Mouse (Mus musculus) hindbrain, embryonic 13.5 days (tissue): ENCODE measurements around the gene Otol1. TPM values are rescaled to one million over a fixed set of nuclear protein-coding genes. Genes with fewer than 3 reads are reported as not detected.

Source experiments
- ATAC-seq: fragments of 200-750 bp; cut with Nextera tagmentation; 2 replicates; pipeline ENCODE4 v1.8.0; 2017; ENCODE audit warnings: moderate TSS enrichment; ENCODE audit not compliant: low FRiP score
- H3K27ac ChIP-seq: fragments of 300-500 bp; sonication (generic); 2 replicates; pipeline ENCODE4 v1.5.1; 2015; ENCODE audit warnings: inconsistent platforms, mild to moderate bottlenecking, moderate library complexity
- H3K27me3 ChIP-seq: fragments of 300-500 bp; sonication (generic); 2 replicates; pipeline ENCODE4 v1.6.1; 2015; ENCODE audit warnings: mild to moderate bottlenecking, inconsistent platforms
- H3K36me3 ChIP-seq: fragments of 300-500 bp; sonication (generic); 2 replicates; pipeline ENCODE4 v1.6.1; 2015; ENCODE audit warnings: mild to moderate bottlenecking, inconsistent platforms
- H3K4me1 ChIP-seq: fragments of 300-500 bp; sonication (generic); replicated peaks from 2 replicates; pipeline ENCODE4 v1.6.1; 2015; ENCODE audit warnings: inconsistent platforms
- H3K4me2 ChIP-seq: fragments of 300-500 bp; sonication (generic); 2 replicates; pipeline ENCODE4 v1.6.1; 2015; ENCODE audit warnings: inconsistent platforms, mild to moderate bottlenecking, moderate library complexity
- H3K4me3 ChIP-seq: fragments of 300-500 bp; sonication (generic); 2 replicates; pipeline ENCODE4 v1.5.1; 2015; ENCODE audit warnings: mild to moderate bottlenecking, inconsistent platforms
- H3K9ac ChIP-seq: fragments of 300-500 bp; sonication (generic); 2 replicates; pipeline ENCODE4 v1.6.1; 2015; ENCODE audit warnings: mild to moderate bottlenecking, inconsistent platforms
- H3K9me3 ChIP-seq: fragments of 300-500 bp; sonication (generic); 2 replicates; pipeline ENCODE4 v1.6.1; 2016; ENCODE audit warnings: inconsistent platforms
- WGBS: fragments of 180-500 bp; shearing (Covaris S2); methylation state at CpG from one replicate; pipeline ENCODE4 v1.1.7; 2015; 5-methylcytosine and 5-hydroxymethylcytosine counted together
- polyA plus RNA-seq: library from polyadenylated mRNA; unstranded; fragments of >200 nt; fragmentation: Nextera tagmentation; extraction: Ambion mirVana; gene quantifications from 2 replicates; pipeline ENCODE4 v1.2.1, GENCODE M21; 2015

The Otol1 gene
- 0.10 and 0.58 TPM in 2 replicates for polyA plus RNA-seq

- H3K9me3 ChIP-seq = no peaks in the 10 kb centered on the region
Observed at GRCm38 (mm10) chr3:70007313-70007712, at the start of gene Otol1. Gene Otol1 (plus strand): TSS chr3:70007613.

GRCm38 (mm10) chr3:69962187-69962586, 45.2 kb upstream of the Otol1 start:
- no peaks in the 10 kb centered on the region for H3K27me3 ChIP-seq
- WGBS = 65% methylated on average over 5 of the region's 5 CpGs

More at GRCm38 (mm10) chr3:70007313-70007712, at the start of gene Otol1:
- WGBS = 65% methylated on average over 4 of the region's 4 CpGs
- Histone ChIP-seq H3K9ac (no peak within 1 kb of the TSS), H3K27ac (no peak within 1 kb of the TSS), H3K4me3 (no peak within 1 kb of the TSS), H3K4me2 (no peak within 1 kb of the TSS), H3K4me1 (0 out of 2 replicates have a peak, but pooled peaks cover 5% of the 10 kb centered on the region), H3K36me3 (no peaks in the 10 kb centered on the region), H3K27me3 (no peaks in the 10 kb centered on the region)
- ATAC-seq = no peak; the same call in 1 of the 2 replicates

GRCm38 (mm10) chr3:69971482-69972097, 35.8 kb upstream of the Otol1 start:
- Histone ChIP-seq H3K27me3 (no peaks in the 10 kb centered on the region), H3K36me3 (no peaks in the 10 kb centered on the region), H3K4me3 (no peak overlapping the region), H3K27ac (no peak overlapping the region), H3K4me1 (no peaks in the 10 kb centered on the region), H3K9ac (no peak overlapping the region), H3K4me2 (no peak overlapping the region), H3K9me3 (no peaks in the 10 kb centered on the region)
- ATAC-seq = no peak
- WGBS = 82% methylated on average over 6 of the region's 6 CpGs

More at GRCm38 (mm10) chr3:69962187-69962586, 45.2 kb upstream of the Otol1 start:
- Histone ChIP-seq H3K27ac (no peak overlapping the region), H3K9me3 (no peaks in the 10 kb centered on the region), H3K36me3 (no peaks in the 10 kb centered on the region), H3K4me2 (no peak overlapping the region), H3K4me3 (no peak overlapping the region), H3K4me1 (no peaks in the 10 kb centered on the region), H3K9ac (no peak overlapping the region)
- no peak for ATAC-seq

- H3K9ac ChIP-seq = no peak overlapping the region
- H3K27ac ChIP-seq = no peak overlapping the region
- H3K4me2 ChIP-seq = no peak overlapping the region
- H3K4me1 ChIP-seq = no peaks in the 10 kb centered on the region
- no peak for ATAC-seq
- H3K9me3 ChIP-seq = no peaks in the 10 kb centered on the region
- no peaks in the 10 kb centered on the region for H3K36me3 ChIP-seq
- H3K27me3 ChIP-seq = no peaks in the 10 kb centered on the region
- no peak overlapping the region for H3K4me3 ChIP-seq
Observed at GRCm38 (mm10) chr3:69978092-69978491, 29.3 kb upstream of the Otol1 start.

- no peaks in the 10 kb centered on the region for H3K27me3 ChIP-seq
- 74% methylated on average over 4 of the region's 4 CpGs for WGBS
- no peak overlapping the region for H3K4me2 ChIP-seq
- no peak overlapping the region for H3K9ac ChIP-seq
- no peaks in the 10 kb centered on the region for H3K36me3 ChIP-seq
- H3K4me1 ChIP-seq = no peaks in the 10 kb centered on the region
- ATAC-seq = no peak
- no peak overlapping the region for H3K27ac ChIP-seq
- H3K9me3 ChIP-seq = no peaks in the 10 kb centered on the region
- no peak overlapping the region for H3K4me3 ChIP-seq
Observed at GRCm38 (mm10) chr3:69993806-69994205, 13.6 kb upstream of the Otol1 start.

- Histone ChIP-seq H3K27me3 (no peaks in the 10 kb centered on the region), H3K27ac (no peak overlapping the region), H3K36me3 (no peaks in the 10 kb centered on the region), H3K4me1 (0 out of 2 replicates have a peak, but pooled peaks cover 8% of the 10 kb centered on the region), H3K4me3 (no peak overlapping the region), H3K4me2 (no peak overlapping the region), H3K9ac (no peak overlapping the region), H3K9me3 (no peaks in the 10 kb centered on the region)
- WGBS = 40% methylated on average over 9 of the region's 9 CpGs
- no peak for ATAC-seq
Observed at GRCm38 (mm10) chr3:70001540-70001939, 5.9 kb upstream of the Otol1 start.

- WGBS = 78% methylated on average over 17 of the region's 17 CpGs
- no peaks in the 10 kb centered on the region for H3K36me3 ChIP-seq
- H3K9me3 ChIP-seq = no peaks in the 10 kb centered on the region
- H3K9ac ChIP-seq = no peak overlapping the region
- H3K4me2 ChIP-seq = no peak overlapping the region
- H3K27me3 ChIP-seq = no peaks in the 10 kb centered on the region
- ATAC-seq = no peak
- H3K4me1 ChIP-seq = 0 out of 2 replicates have a peak, but pooled peaks cover 8% of the 10 kb centered on the region
- no peak overlapping the region for H3K4me3 ChIP-seq
- H3K27ac ChIP-seq = no peak overlapping the region
Observed at GRCm38 (mm10) chr3:70003126-70003764, 4.2 kb upstream of the Otol1 start.

GRCm38 (mm10) chr3:70003955-70004354, 3.5 kb upstream of the Otol1 start:
- no peak overlapping the region for H3K27ac ChIP-seq
- 0 out of 2 replicates have a peak, but pooled peaks have one; percentile 15 for ATAC-seq

GRCm38 (mm10) chr3:70004379-70004778, 3.0 kb upstream of the Otol1 start:
- ATAC-seq = no peak
- WGBS = 79% methylated on average over 8 of the region's 8 CpGs

More at GRCm38 (mm10) chr3:70003955-70004354, 3.5 kb upstream of the Otol1 start:
- H3K9me3 ChIP-seq = no peaks in the 10 kb centered on the region
- no peak overlapping the region for H3K4me2 ChIP-seq
- 36% methylated on average over 7 of the region's 7 CpGs for WGBS
- no peak overlapping the region for H3K9ac ChIP-seq
- H3K27me3 ChIP-seq = no peaks in the 10 kb centered on the region
- H3K4me1 ChIP-seq = 0 out of 2 replicates have a peak, but pooled peaks cover 8% of the 10 kb centered on the region
- no peaks in the 10 kb centered on the region for H3K36me3 ChIP-seq
- no peak overlapping the region for H3K4me3 ChIP-seq

GRCm38 (mm10) chr3:70012641-70013040, 5.2 kb downstream of the Otol1 start:
- H3K9ac ChIP-seq = no peak overlapping the region
- H3K36me3 ChIP-seq = no peaks in the 10 kb centered on the region
- H3K27me3 ChIP-seq = no peaks in the 10 kb centered on the region
- H3K4me2 ChIP-seq = no peak overlapping the region
- no peak overlapping the region for H3K27ac ChIP-seq
- no peaks in the 10 kb centered on the region for H3K4me1 ChIP-seq
- H3K4me3 ChIP-seq = no peak overlapping the region
- no peak for ATAC-seq
- H3K9me3 ChIP-seq = no peaks in the 10 kb centered on the region
- 75% methylated on average over 4 of the region's 4 CpGs for WGBS

More at GRCm38 (mm10) chr3:70004379-70004778, 3.0 kb upstream of the Otol1 start:
- H3K4me1 ChIP-seq = 0 out of 2 replicates have a peak, but pooled peaks cover 8% of the 10 kb centered on the region
- no peaks in the 10 kb centered on the region for H3K9me3 ChIP-seq
- H3K4me2 ChIP-seq = no peak overlapping the region
- no peak overlapping the region for H3K27ac ChIP-seq
- no peak overlapping the region for H3K4me3 ChIP-seq
- H3K36me3 ChIP-seq = no peaks in the 10 kb centered on the region
- no peaks in the 10 kb centered on the region for H3K27me3 ChIP-seq
- no peak overlapping the region for H3K9ac ChIP-seq

- Histone ChIP-seq H3K36me3 (no peaks in the 10 kb centered on the region), H3K9me3 (no peaks in the 10 kb centered on the region), H3K4me3 (no peak overlapping the region), H3K4me1 (no peaks in the 10 kb centered on the region), H3K4me2 (no peak overlapping the region), H3K9ac (no peak overlapping the region), H3K27ac (no peak overlapping the region), H3K27me3 (no peaks in the 10 kb centered on the region)
- ATAC-seq = no peak
- WGBS = 82% methylated on average over 6 of the region's 6 CpGs
Observed at GRCm38 (mm10) chr3:70026605-70027004, 19.2 kb downstream of the Otol1 start.

- Histone ChIP-seq H3K4me2 (no peak overlapping the region), H3K27ac (no peak overlapping the region), H3K4me1 (no peaks in the 10 kb centered on the region), H3K4me3 (no peak overlapping the region), H3K9ac (no peak overlapping the region), H3K9me3 (no peaks in the 10 kb centered on the region), H3K27me3 (no peaks in the 10 kb centered on the region), H3K36me3 (no peaks in the 10 kb centered on the region)
- ATAC-seq = no peak
- WGBS = 86% methylated on average over 3 of the region's 3 CpGs
Observed at GRCm38 (mm10) chr3:70029260-70029659, 21.8 kb downstream of the Otol1 start.

GRCm38 (mm10) chr3:70035593-70035992, 28.2 kb downstream of the Otol1 start:
- H3K4me2 ChIP-seq = no peak overlapping the region
- H3K4me3 ChIP-seq = no peak overlapping the region
- no peak overlapping the region for H3K27ac ChIP-seq
- ATAC-seq = no peak
- no peaks in the 10 kb centered on the region for H3K9me3 ChIP-seq
- no peak overlapping the region for H3K9ac ChIP-seq
- no peaks in the 10 kb centered on the region for H3K4me1 ChIP-seq
- 55% methylated on average over 4 of the region's 4 CpGs for WGBS
- no peaks in the 10 kb centered on the region for H3K27me3 ChIP-seq
- H3K36me3 ChIP-seq = no peaks in the 10 kb centered on the region
